Mouse (Mus musculus) monocyte, adult 2 months (primary cell): ENCODE measurements around the gene Gtf2i.

Source experiments
- DNase-seq, 2 experiments: peaks; one replicate each; pipeline ENCODE4 v3.0.0; 2022; ENCODE audit warnings: low spot score in 2 of 2, low read depth in 1 of 2

The Gtf2i gene

GRCm38 (mm10) chr5:134217900-134218299, 96.7 kb downstream of the Gtf2i start:
- no peak for DNase-seq

GRCm38 (mm10) chr5:134214021-134214806, 100.3 kb downstream of the Gtf2i start:
- DNase-seq: no peak

GRCm38 (mm10) chr5:134209931-134210554, 104.5 kb downstream of the Gtf2i start:
- no peak for DNase-seq

GRCm38 (mm10) chr5:134206721-134207120, 107.8 kb downstream of the Gtf2i start:
- no peak for DNase-seq

- DNase-seq: no peak
Measured at GRCm38 (mm10) chr5:134193664-134194063, 120.9 kb downstream of the Gtf2i start.

GRCm38 (mm10) chr5:134188571-134188970, 126.0 kb downstream of the Gtf2i start:
- no peak for DNase-seq
